Mouse (Mus musculus) limb, embryonic 10.5 days (tissue): Measurements from ENCODE around the gene Guca2a. TPM values are rescaled to one million over a fixed set of nuclear protein-coding genes. Genes with fewer than 3 reads are reported as not detected.

Experiments
- DNase-seq: peaks from one replicate; pipeline ENCODE4 v3.0.0-alpha.2; 2017; ENCODE audit warnings: low spot score
- H3K27ac ChIP-seq: fragments of 300-500 bp; sonication (generic); 2 replicates; pipeline ENCODE4 v1.5.1; 2016; ENCODE audit warnings: mild to moderate bottlenecking
- H3K27me3 ChIP-seq: fragments of 300-500 bp; sonication (generic); 2 replicates; pipeline ENCODE4 v1.6.1; 2016; ENCODE audit warnings: low read depth, mild to moderate bottlenecking; ENCODE audit not compliant: poor library complexity, severe bottlenecking
- H3K36me3 ChIP-seq: fragments of 300-500 bp; sonication (generic); 2 replicates; pipeline ENCODE4 v1.6.1; 2016; ENCODE audit warnings: mild to moderate bottlenecking, moderate library complexity
- H3K4me1 ChIP-seq: fragments of 300-500 bp; sonication (generic); 2 replicates; pipeline ENCODE4 v1.6.1; 2016
- H3K4me3 ChIP-seq: fragments of 300-500 bp; sonication (generic); 2 replicates; pipeline ENCODE4 v1.5.1; 2016; ENCODE audit warnings: mild to moderate bottlenecking, moderate library complexity
- H3K9me3 ChIP-seq: fragments of 300-500 bp; sonication (generic); replicated peaks from 2 replicates; pipeline ENCODE4 v1.6.1; 2016; ENCODE audit warnings: mild to moderate bottlenecking
- WGBS: fragments of 180-500 bp; shearing (Covaris S2); methylation state at CpG from one replicate; pipeline ENCODE4 v1.1.7; 2016; 5-methylcytosine and 5-hydroxymethylcytosine counted together
- polyA plus RNA-seq: library from polyadenylated mRNA; unstranded; fragments of >200 nt; fragmentation: Nextera tagmentation; extraction: Ambion mirVana; gene quantifications from 2 replicates; pipeline ENCODE4 v1.2.1, GENCODE M21; 2016

Gene Guca2a
- polyA plus RNA-seq, 1 experiment from 2014 or later, result not detected

DNA sequence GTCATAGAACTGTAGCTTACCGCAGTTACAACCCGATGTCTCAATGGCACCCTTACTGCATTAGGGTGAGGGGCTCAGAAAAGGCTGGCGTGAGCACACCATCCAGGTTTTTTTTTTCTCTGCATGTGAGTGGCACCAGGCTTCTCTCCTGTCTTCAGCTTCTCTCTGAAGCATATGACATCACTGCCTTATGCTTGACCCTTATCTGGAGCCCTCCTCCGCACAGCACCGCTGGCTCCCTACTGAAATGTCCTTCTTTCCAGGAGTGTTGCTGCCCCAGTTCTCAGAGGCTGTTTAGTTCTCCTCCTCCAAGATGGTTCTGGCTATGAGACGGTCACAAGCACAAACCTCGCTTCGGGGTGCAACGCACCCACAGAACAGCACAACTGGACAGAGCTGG, 33.7 kb downstream of the Guca2a start:
- Histone ChIP-seq H3K9me3 (no peaks in the 10 kb centered on the region), H3K4me3 (no peak overlapping the region), H3K4me1 (no peaks in the 10 kb centered on the region), H3K27me3 (no peaks in the 10 kb centered on the region), H3K36me3 (no peaks in the 10 kb centered on the region), H3K27ac (no peak overlapping the region)
- WGBS, result 93% methylated on average over 9 of the region's 9 CpGs
- DNase-seq, result no peak

- H3K27me3 ChIP-seq, result no peaks in the 10 kb centered on the region
- H3K4me3 ChIP-seq, result no peak overlapping the region
- WGBS, result 44% methylated on average over 5 of the region's 5 CpGs
- no peak overlapping the region for H3K27ac ChIP-seq
- no peaks in the 10 kb centered on the region for H3K4me1 ChIP-seq
- DNase-seq, result no peak
- H3K36me3 ChIP-seq, result no peaks in the 10 kb centered on the region
- H3K9me3 ChIP-seq, result no peaks in the 10 kb centered on the region
Observed at GRCm38 (mm10) chr4:119672685-119673084, 35.2 kb downstream of the Guca2a start.

- 73% methylated on average over 5 of the region's 5 CpGs for WGBS
- H3K27me3 ChIP-seq, result no peaks in the 10 kb centered on the region
- no peak overlapping the region for H3K27ac ChIP-seq
- no peak overlapping the region for H3K4me3 ChIP-seq
- peaks cover 6% of the 10 kb centered on the region; the same call in 1 of the 2 replicates for H3K4me1 ChIP-seq
- no peaks in the 10 kb centered on the region for H3K36me3 ChIP-seq
- no peak for DNase-seq
- H3K9me3 ChIP-seq, result no peaks in the 10 kb centered on the region
Observed at GRCm38 (mm10) chr4:119682596-119682995, 45.1 kb downstream of the Guca2a start.

DNA sequence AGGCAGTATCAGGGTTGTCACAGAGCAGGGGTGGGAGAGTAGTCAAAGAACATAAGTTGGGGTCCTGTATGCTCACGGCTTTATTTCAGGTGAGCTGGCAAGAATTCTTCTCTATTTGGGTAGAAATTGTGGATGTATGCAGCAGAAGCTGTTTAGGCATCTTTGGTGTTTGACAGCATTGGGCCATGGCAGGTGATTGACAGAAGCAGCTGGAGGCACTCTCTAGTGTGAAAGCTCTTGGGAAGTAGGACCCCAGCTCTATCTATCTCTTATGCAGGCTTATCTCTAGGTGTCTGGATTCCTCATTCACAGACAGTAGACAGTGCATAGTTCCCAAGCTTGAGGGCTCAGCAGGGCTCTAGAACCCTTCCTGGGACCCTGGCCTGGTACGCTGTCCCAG, 48.2 kb downstream of the Guca2a start:
- 91% methylated on average over 2 of the region's 2 CpGs for WGBS
- H3K27ac ChIP-seq, result no peak overlapping the region
- no peak overlapping the region for H3K4me3 ChIP-seq
- H3K36me3 ChIP-seq, result no peaks in the 10 kb centered on the region
- peaks cover 8% of the 10 kb centered on the region; the same call in 1 of the 2 replicates for H3K4me1 ChIP-seq
- H3K27me3 ChIP-seq, result no peaks in the 10 kb centered on the region
- no peaks in the 10 kb centered on the region for H3K9me3 ChIP-seq
- no peak for DNase-seq

Other genes starting within 250 kb of the Guca2a start
- gene Ccdc30, start 222.2 kb upstream of the Guca2a start, polyA plus RNA-seq, result 4.7 and 7.0 TPM in 2 replicates
- gene Ppcs, start 215.3 kb upstream of the Guca2a start, polyA plus RNA-seq, result 37.1 and 41.4 TPM in 2 replicates
- gene Zmynd12, start 214.9 kb upstream of the Guca2a start, polyA plus RNA-seq, result 0.20 TPM in 1 of 2 replicates, not detected in the other
- gene Rimkla, start 145.1 kb upstream of the Guca2a start, polyA plus RNA-seq, result 0.46 and 0.86 TPM in 2 replicates
- gene Foxj3, start 100.7 kb upstream of the Guca2a start, polyA plus RNA-seq, result 22.0 and 25.2 TPM in 2 replicates
- gene Frg2f1, start 98.2 kb upstream of the Guca2a start, polyA plus RNA-seq, result 0.90 and 2.5 TPM in 2 replicates
- not detected in 2 replicates for gene Guca2b, start 21.2 kb downstream of the Guca2a start, polyA plus RNA-seq
- 0.55 and 0.56 TPM in 2 replicates for gene Hivep3, start 96.1 kb downstream of the Guca2a start, polyA plus RNA-seq